Mouse (Mus musculus) heart, adult 11 months (tissue): ENCODE results near the gene Hectd1.

ENCODE experiments used
- DNase-seq: peaks from one replicate; pipeline ENCODE4 v3.0.0; 2022

Hectd1 gene

DNA sequence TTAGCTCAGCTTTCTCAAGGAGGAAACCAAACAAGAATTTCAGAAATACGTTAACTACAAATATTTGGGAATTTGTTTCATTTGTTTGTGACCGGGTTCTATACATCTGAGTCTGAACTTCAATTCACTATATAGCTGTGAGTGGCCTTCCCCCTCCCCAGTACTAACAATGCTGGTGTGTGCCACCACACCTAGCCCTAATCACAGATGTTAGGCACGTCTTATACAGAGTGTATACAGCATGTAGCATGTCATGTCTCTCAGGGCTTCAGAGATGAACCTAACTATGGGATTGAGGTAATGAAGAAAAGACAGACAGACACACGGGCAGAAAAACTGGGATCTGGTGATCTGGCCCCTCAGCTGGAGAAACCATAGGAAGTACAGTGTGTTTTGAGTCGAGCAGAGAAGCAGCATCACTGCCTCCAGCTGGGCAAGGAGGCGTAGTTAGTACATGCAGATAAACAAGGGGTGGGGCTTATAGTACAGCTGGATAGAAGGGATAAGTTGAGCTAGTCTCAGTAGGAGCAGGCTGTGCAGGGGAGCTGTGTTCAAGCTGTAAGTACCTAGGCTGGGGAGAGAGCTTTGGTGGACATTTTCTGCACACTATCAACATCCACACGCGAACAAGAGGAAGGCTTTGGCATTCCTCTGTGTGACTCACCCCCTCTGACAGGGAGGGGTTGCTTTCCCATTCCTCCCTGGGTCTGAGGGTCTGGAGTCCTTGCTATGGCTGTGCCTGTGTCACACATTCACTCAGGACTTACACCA lies 129.5 kb downstream of the Hectd1 start:
- peak; percentile 88 for DNase-seq

DNA sequence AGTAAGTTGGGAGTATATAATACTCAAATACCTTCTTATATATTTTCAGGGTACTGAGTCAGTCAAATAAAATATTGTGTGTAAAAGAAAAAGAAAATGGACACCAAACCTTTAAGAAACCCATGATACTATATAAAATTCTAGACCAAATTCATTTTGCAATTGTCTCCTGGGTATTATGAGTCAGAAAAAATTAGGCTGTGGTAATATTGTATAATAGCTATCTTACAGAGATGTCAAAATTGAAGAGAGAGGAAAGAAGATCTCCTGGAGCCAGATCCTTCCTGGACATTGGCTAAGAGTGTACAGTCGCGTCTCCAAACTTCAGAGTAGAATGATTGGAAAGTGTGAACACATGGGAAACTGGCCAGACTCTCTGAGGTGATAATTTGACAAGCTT lies 133.2 kb downstream of the Hectd1 start:
- no peak for DNase-seq

DNA sequence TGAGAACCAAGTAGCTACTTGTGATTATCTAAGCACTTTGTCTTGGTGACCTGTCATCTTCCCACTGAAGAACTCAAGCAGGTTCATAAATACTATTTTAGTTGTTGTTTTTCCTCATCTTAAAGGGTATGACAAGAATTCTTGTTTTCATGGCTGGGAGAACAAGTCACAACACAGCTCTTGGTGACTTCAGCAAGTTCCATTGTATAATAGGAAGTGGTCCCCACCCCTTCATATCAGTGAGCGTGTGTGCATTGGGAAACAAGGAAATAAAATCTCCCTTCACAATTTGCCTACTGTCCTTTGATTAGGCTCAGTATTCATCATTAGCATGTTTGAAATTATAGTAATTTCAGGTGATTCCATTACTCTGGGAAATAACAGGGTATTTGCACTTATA lies 134.4 kb downstream of the Hectd1 start:
- DNase-seq: peak; percentile 57

DNA sequence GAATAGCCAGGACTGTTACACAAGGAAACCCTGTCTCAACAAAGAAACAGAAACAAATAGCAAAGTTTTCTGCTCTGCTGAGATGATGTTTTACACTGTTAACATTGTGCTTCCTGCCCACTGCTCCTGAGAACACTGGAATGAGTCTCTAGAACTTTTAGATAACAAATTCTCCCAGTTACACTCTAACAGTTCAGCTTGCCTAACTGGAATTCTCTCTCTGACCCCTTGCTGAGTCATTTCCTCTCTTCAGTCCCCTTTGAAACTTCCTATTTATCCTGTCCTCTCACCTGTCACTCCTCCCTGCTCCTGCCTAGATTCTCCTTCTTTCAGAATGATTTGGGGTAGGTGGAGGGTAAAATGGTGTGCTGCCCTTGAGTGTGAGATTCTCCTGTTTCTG lies 135.2 kb downstream of the Hectd1 start:
- DNase-seq: peak; percentile 68
